Mouse (Mus musculus): ENCODE results near the gene Ergic3.

DNA sequence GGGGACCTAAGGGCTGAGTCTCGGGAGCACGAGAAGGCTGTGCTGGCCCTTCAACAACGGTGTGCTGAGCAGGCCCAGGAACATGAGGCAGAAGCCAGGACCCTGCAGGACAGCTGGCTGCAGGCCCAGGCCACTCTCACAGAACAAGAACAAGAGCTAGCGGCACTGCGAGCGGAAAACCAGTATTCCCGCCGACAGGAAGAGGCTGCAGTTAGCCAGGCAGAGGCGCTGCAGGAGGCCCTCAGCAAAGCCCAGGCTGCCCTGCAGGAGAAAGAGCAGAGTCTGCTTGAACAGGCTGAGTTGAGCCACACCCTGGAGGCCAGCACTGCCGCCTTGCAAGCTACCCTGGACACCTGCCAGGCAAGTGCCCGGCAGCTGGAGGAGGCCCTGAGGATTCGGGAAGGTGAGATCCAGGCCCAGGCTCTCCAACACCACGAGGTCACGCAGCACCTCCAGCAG is 16.0 kb upstream of the Ergic3 start:
- no peak for TF ChIP-seq CTCF (IDR thresholded peaks at IDR 0.05; ENCODE audit: low read depth, low read length)
- TF ChIP-seq POLR2A (IDR thresholded peaks at IDR 0.05; ENCODE audit: borderline replicate concordance, low read depth, low read length), result no peak
